Mouse (Mus musculus) neural tube, embryonic 14.5 days (tissue): ENCODE measurements around the gene Castor1. TPM values are rescaled to one million over a fixed set of nuclear protein-coding genes. Genes with fewer than 3 reads are reported as not detected.

ENCODE experiments used
- ATAC-seq: fragments of 200-750 bp; cut with Nextera tagmentation; 2 replicates; pipeline ENCODE4 v1.8.0; 2017; ENCODE audit warnings: low read depth, mild to moderate bottlenecking, moderate TSS enrichment, moderate library complexity
- H3K27ac ChIP-seq: fragments of 300-500 bp; sonication (generic); 2 replicates; pipeline ENCODE4 v1.5.1; 2014; ENCODE audit warnings: low read depth, mild to moderate bottlenecking, control low read depth, low read length, moderate library complexity, mixed read lengths
- H3K27me3 ChIP-seq: fragments of 300-500 bp; sonication (generic); 2 replicates; pipeline ENCODE4 v1.6.1; 2014; ENCODE audit warnings: low read length; ENCODE audit not compliant: control insufficient read depth, insufficient read depth
- H3K36me3 ChIP-seq: fragments of 300-500 bp; sonication (generic); 2 replicates; pipeline ENCODE4 v1.6.1; 2014; ENCODE audit warnings: low read length, mixed read lengths; ENCODE audit not compliant: control insufficient read depth, insufficient read depth
- H3K4me1 ChIP-seq: fragments of 300-500 bp; sonication (generic); 2 replicates; pipeline ENCODE4 v1.6.1; 2014; ENCODE audit warnings: low read length; ENCODE audit not compliant: control insufficient read depth, insufficient read depth
- H3K4me2 ChIP-seq: fragments of 300-500 bp; sonication (generic); 2 replicates; pipeline ENCODE4 v1.6.1; 2014; ENCODE audit warnings: mild to moderate bottlenecking, low read depth, low read length, control low read depth
- H3K4me3 ChIP-seq: fragments of 300-500 bp; sonication (generic); 2 replicates; pipeline ENCODE4 v1.5.1; 2014; ENCODE audit warnings: low read depth, low read length, control low read depth, mixed read lengths
- H3K9ac ChIP-seq: fragments of 300-500 bp; sonication (generic); replicated peaks from 2 replicates; pipeline ENCODE4 v1.6.1; 2014; ENCODE audit warnings: low read depth, mild to moderate bottlenecking, control low read depth, low read length, mixed read lengths
- H3K9me3 ChIP-seq: fragments of 300-500 bp; sonication (generic); 2 replicates; pipeline ENCODE4 v1.6.1; 2016; ENCODE audit warnings: low read length; ENCODE audit not compliant: control insufficient read depth
- WGBS: fragments of 180-500 bp; shearing (Covaris S2); extraction: QIAGEN DNeasy Blood & Tissue Kit; methylation state at CpG from one replicate; pipeline ENCODE4 v1.1.7; 2014; 5-methylcytosine and 5-hydroxymethylcytosine counted together
- polyA plus RNA-seq: library from polyadenylated mRNA; unstranded; fragments of >200 nt; fragmentation: Nextera tagmentation; extraction: Ambion mirVana; gene quantifications from 2 replicates; pipeline ENCODE4 v1.2.1, GENCODE M21; 2014

Gene Castor1
- polyA plus RNA-seq, 1 experiment from 2014 or later = 3.0 TPM

DNA sequence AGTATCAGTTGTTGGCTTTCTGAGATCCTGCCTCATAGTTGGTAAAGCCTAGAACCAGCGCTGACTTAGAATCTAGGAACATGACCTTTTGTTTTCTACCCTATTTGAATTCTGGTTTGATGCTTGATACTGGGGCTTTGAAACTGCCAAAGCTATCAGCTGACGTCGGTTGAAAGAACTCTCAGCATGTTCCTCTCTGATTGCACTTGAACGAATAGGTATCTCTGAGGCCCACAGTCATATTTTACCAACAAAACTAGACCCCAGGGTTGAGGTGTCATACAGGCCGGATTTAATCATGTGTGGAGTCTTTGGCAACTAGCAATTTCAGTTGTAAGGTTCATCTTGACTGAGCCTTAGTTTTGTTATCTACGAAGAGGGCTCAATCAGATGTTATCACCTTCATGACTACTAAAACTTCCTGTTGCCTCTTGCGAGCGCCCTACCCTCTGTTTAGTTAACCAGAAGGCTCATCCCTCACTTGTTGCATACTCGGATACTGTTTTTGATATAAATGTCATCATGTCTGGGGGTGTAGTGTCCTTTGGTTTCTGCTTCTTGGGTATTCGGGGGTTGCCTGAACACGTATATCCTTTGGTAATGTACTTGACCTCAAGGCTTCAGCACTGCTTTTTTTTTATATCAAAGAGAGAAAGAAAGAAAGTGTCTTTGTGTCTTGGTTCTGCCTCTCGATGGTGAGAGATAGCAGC is 14.9 kb upstream of the Castor1 start:
- no peak overlapping the region for H3K4me2 ChIP-seq
- H3K4me3 ChIP-seq = no peak overlapping the region
- H3K27ac ChIP-seq = no peak overlapping the region
- no peaks in the 10 kb centered on the region for H3K9me3 ChIP-seq
- no peak overlapping the region for H3K9ac ChIP-seq
- WGBS = 79% methylated on average over 12 of the region's 12 CpGs
- H3K4me1 ChIP-seq = 0 out of 2 replicates have a peak, but pooled peaks cover 3% of the 10 kb centered on the region
- no peaks in the 10 kb centered on the region for H3K27me3 ChIP-seq
- H3K36me3 ChIP-seq = peaks cover 6% of the 10 kb centered on the region; the same call in 1 of the 2 replicates
- no peak for ATAC-seq

DNA sequence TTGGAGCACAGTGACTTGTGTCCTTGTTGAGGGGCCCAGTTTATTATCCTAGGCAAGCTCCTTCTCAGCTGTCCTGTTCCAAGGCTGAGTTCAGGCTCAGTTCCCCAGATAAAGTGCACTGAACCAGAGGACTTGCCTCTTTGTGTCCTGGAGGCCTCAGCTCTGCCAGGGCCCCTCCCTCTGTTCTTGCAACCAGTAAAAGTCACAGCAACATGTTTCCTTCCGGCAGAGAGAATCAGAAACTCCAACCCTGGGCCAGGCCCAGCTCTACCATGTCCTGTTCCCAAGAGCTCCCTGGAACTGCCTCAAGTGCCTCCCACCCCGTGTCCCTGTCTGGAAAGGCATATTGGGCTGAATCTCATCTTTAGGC is 14.3 kb upstream of the Castor1 start:
- no peaks in the 10 kb centered on the region for H3K9me3 ChIP-seq
- no peak overlapping the region for H3K4me3 ChIP-seq
- H3K36me3 ChIP-seq = peaks cover 6% of the 10 kb centered on the region; the same call in 1 of the 2 replicates
- H3K4me1 ChIP-seq = 0 out of 2 replicates have a peak, but pooled peaks cover 3% of the 10 kb centered on the region
- no peak overlapping the region for H3K27ac ChIP-seq
- no peak overlapping the region for H3K4me2 ChIP-seq
- ATAC-seq = no peak
- 52% methylated on average over 2 of the region's 2 CpGs for WGBS
- no peaks in the 10 kb centered on the region for H3K27me3 ChIP-seq
- no peak overlapping the region for H3K9ac ChIP-seq

DNA sequence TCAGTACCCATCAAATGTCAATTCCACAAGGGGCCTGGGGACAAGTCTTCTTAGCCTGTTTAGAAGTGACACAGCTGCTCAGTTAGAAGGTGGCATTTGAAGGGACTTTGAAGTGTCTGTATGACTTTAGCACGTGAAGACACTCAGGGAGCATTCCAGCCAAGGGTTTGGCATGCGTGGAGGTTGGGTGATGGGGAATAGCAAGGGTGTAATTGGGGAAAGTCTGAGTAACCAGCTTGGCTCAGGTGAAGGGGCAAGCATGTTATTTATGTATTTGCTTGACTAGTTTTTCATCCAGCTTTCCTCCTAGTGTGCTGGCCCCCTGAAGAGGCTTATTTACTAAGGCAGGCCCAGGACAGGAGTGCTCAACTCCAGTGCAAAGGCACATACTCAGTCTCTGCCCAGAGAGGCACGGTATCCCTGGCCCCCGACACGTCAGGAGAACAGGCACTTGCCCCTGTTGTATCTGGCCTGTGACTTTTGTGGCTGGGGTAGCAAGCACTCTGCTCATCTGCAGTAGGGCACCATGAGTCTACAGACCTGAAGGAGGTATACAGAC is 12.8 kb upstream of the Castor1 start:
- no peak overlapping the region for H3K27ac ChIP-seq

DNA sequence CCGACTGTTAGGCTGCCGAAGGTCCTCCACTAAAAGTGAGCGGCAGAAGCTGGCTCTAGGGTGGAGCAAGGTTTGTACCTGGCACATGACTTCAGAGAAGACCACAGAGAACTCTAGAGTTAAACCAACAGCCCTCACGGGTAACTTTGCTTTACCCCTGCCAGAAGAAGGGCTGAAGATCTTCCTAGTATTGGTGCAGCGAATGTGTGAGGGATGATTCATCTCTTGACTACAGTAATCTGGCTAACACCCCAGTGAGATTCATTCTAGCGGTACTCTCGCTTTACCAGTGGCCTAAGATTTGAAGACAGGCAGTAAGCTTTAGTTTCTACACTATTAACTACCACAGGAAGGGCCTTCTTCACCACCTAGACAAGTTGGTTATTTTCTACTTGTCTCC is 12.1 kb upstream of the Castor1 start:
- 92% methylated on average over 7 of the region's 7 CpGs for WGBS
- H3K4me1 ChIP-seq = 0 out of 2 replicates have a peak, but pooled peaks cover 3% of the 10 kb centered on the region
- H3K27ac ChIP-seq = no peak overlapping the region

More for the DNA sequence above, 12.8 kb upstream of the Castor1 start:
- Histone ChIP-seq H3K4me2 (no peak overlapping the region), H3K36me3 (peaks cover 6% of the 10 kb centered on the region; the same call in 1 of the 2 replicates), H3K9me3 (no peaks in the 10 kb centered on the region), H3K27me3 (no peaks in the 10 kb centered on the region), H3K4me3 (no peak overlapping the region), H3K4me1 (0 out of 2 replicates have a peak, but pooled peaks cover 3% of the 10 kb centered on the region), H3K9ac (no peak overlapping the region)
- 86% methylated on average over 5 of the region's 5 CpGs for WGBS
- no peak for ATAC-seq

DNA sequence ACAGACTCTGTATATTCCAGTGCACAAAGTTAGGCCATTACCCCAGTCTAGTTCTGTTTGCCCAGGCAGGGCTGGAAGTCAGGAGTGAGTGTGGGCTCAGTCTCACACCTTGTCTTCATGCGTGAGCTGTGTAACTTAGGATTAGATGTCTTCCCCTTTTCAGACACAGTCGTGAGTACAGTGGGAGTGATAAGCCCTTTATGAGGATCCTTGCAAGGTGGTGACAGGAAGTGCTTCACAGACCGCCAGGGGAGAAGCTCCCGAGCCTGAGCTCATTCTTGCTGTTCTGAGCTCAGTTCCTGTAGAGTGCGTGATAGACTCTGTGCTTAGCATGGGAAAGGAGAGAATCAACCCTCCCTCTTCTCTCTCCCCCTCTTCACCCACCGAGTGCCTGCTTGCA is 11.5 kb upstream of the Castor1 start:
- 0 out of 2 replicates have a peak, but pooled peaks cover 3% of the 10 kb centered on the region for H3K4me1 ChIP-seq
- H3K36me3 ChIP-seq = peaks cover 6% of the 10 kb centered on the region; the same call in 1 of the 2 replicates
- no peak for ATAC-seq
- no peaks in the 10 kb centered on the region for H3K9me3 ChIP-seq
- no peak overlapping the region for H3K27ac ChIP-seq
- 85% methylated on average over 6 of the region's 6 CpGs for WGBS
- no peak overlapping the region for H3K4me3 ChIP-seq
- H3K27me3 ChIP-seq = no peaks in the 10 kb centered on the region
- H3K9ac ChIP-seq = no peak overlapping the region
- no peak overlapping the region for H3K4me2 ChIP-seq

More for the DNA sequence above, 12.1 kb upstream of the Castor1 start:
- H3K9me3 ChIP-seq = no peaks in the 10 kb centered on the region
- H3K4me3 ChIP-seq = no peak overlapping the region
- no peak overlapping the region for H3K9ac ChIP-seq
- no peak for ATAC-seq
- H3K36me3 ChIP-seq = peaks cover 6% of the 10 kb centered on the region; the same call in 1 of the 2 replicates
- no peaks in the 10 kb centered on the region for H3K27me3 ChIP-seq
- no peak overlapping the region for H3K4me2 ChIP-seq

DNA sequence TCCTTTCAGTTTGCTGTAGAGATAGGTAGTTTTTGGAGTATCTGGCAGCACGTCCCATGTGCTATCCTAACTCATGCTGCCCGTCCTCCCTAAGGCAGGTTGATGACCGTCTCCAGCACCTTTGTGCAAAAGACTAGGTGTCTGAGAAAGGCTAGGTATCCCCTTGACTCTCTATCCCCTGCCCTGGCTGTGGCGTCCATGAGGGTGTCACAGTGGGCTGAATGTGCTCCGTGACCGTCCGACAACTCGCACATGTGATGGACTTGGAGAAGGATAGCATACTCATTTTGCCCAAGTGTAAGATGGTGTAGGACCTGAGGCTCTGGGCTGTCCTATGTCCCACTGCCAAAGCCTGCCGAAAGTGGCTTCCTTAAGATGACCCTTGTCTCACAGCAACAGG is 10.4 kb upstream of the Castor1 start:
- H3K9me3 ChIP-seq = no peaks in the 10 kb centered on the region
- 0 out of 2 replicates have a peak, but pooled peaks cover 3% of the 10 kb centered on the region for H3K4me1 ChIP-seq
- no peaks in the 10 kb centered on the region for H3K27me3 ChIP-seq
- no peak overlapping the region for H3K4me2 ChIP-seq
- no peak overlapping the region for H3K27ac ChIP-seq
- WGBS = 95% methylated on average over 9 of the region's 9 CpGs
- H3K36me3 ChIP-seq = peaks cover 6% of the 10 kb centered on the region; the same call in 1 of the 2 replicates
- no peak overlapping the region for H3K9ac ChIP-seq
- ATAC-seq = no peak
- no peak overlapping the region for H3K4me3 ChIP-seq

DNA sequence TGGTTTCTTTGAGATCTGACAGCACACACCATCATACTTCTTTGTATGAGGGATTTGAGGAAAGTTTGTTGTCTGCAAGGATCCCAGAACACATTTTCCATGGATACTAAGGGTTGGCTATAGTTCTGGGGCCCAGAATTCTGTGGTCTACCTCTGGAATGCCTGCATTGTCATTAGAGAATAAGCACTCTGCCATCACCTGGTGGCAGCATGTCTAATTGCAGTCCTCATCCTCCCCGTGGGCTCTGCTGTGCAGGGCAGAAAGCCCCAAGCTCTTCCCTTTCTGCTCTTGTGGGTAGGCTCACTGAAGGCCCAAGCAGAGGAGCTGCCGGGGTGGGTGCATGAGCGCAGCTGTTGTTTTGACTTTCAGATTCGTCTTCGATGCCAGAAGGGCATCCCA is 8.5 kb upstream of the Castor1 start:
- WGBS = 82% methylated on average over 5 of the region's 5 CpGs
- no peak for ATAC-seq
- no peaks in the 10 kb centered on the region for H3K27me3 ChIP-seq
- no peak overlapping the region for H3K4me2 ChIP-seq
- H3K27ac ChIP-seq = no peak overlapping the region
- H3K4me3 ChIP-seq = no peak overlapping the region
- H3K9ac ChIP-seq = no peak overlapping the region
- H3K4me1 ChIP-seq = no peaks in the 10 kb centered on the region
- H3K9me3 ChIP-seq = no peaks in the 10 kb centered on the region
- peaks cover 15% of the 10 kb centered on the region for H3K36me3 ChIP-seq

DNA sequence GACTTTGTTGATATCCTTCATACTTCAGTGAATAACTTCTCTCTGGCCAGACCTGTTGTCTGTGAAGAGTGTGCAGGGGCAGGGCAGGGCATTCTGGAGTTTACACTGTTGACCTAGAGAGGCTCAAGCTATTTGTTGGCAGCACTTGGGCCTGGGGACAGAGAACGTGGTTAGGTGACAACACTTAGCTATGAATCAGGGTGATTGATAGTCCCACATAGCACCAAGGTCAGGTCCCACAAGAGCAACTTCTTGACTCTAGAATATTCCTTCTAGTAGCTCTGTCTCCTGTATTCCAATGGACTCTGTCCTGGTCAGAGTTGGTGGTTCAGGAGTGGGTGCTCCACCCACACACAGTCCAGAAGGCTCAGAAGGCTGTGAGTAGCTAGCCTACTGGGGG is 7.2 kb upstream of the Castor1 start:
- WGBS = 61% methylated on average over 1 of the region's 1 CpGs
- H3K4me1 ChIP-seq = no peaks in the 10 kb centered on the region

DNA sequence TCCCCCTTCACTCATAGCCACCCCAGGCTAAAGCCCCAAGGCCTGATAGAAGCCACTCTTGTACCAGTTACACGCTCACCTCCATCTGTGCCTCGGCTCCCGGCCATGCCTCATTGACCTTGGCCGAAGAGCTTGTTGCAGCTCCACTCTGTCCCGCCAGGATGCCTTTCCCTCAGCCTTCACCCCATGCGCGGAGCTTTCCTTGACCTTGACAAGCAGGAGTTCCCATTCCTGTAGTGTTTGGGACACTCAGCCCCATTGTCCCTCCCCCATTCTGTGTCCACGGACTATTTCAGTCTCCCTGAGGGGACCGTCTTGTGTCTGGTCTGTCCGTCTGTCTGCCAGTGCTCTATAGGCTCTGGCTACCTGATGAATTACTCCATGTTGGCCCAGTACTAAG is 4.9 kb upstream of the Castor1 start:
- H3K9ac ChIP-seq = no peak overlapping the region
- H3K4me2 ChIP-seq = no peak overlapping the region
- H3K4me3 ChIP-seq = no peak overlapping the region
- peaks cover 16% of the 10 kb centered on the region for H3K36me3 ChIP-seq
- no peak for ATAC-seq
- H3K4me1 ChIP-seq = peaks cover under 1% of the 10 kb centered on the region; the same call in 1 of the 2 replicates
- no peak overlapping the region for H3K27ac ChIP-seq
- no peaks in the 10 kb centered on the region for H3K9me3 ChIP-seq
- WGBS = 91% methylated on average over 10 of the region's 10 CpGs
- peaks cover 8% of the 10 kb centered on the region; the same call in 1 of the 2 replicates for H3K27me3 ChIP-seq

More for the DNA sequence above, 7.2 kb upstream of the Castor1 start:
- no peak overlapping the region for H3K9ac ChIP-seq
- no peak for ATAC-seq
- no peaks in the 10 kb centered on the region for H3K9me3 ChIP-seq
- no peak overlapping the region for H3K4me3 ChIP-seq
- peaks cover 21% of the 10 kb centered on the region for H3K36me3 ChIP-seq
- H3K27me3 ChIP-seq = no peaks in the 10 kb centered on the region
- H3K27ac ChIP-seq = no peak overlapping the region
- no peak overlapping the region for H3K4me2 ChIP-seq
